Mouse (Mus musculus): ENCODE data around the gene B4galnt1.

GRCm38 (mm10) chr10:127137896-127138295 lies 27.1 kb upstream of the B4galnt1 start:
- no peak for TF ChIP-seq GATA1 (IDR thresholded peaks at IDR 0.05; ENCODE audit: borderline replicate concordance, low read length)
- TF ChIP-seq FLI1 (IDR thresholded peaks at IDR 0.05; ENCODE audit: low read length): no peak
